Mouse (Mus musculus) layer of hippocampus, adult 18-20 months (tissue): ENCODE data around the gene 4930451I11Rik. TPM values are rescaled to one million over a fixed set of nuclear protein-coding genes. Genes with fewer than 3 reads are reported as not detected.

Experiments
- DNase-seq, 2 experiments: peaks; one replicate each; pipeline ENCODE4 v3.0.0; 2022; ENCODE audit warnings: low spot score in 2 of 2
- total RNA-seq, 2 experiments: library from RNA; stranded (reverse); gene quantifications; 2 replicates each; pipeline ENCODE4 v1.2.3; 2021

Gene 4930451I11Rik
- total RNA-seq, 2 experiments from 2014 or later: not detected

DNA sequence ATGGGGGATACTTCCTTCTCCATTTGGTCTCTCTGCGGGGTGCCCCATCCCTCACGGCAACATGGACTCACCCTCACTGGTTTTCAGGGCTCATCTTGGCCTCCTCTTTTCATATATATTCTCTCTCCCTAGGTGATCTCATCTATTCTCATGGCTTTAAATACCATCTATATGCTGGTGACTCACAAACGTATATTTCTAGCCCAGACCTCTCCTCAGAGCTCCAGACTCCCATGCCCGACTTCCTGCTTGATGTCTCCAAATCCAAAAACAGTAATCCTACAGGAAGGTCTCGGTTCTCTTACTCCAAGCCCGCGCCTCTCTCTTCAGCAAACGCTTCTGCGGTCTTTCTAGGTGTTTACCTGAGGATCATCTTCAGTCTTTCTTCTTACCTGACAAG lies 11.8 kb upstream of the 4930451I11Rik start:
- DNase-seq: no peak

GRCm38 (mm10) chr7:126833294-126833693 lies 1.9 kb upstream of the 4930451I11Rik start:
- no peak for DNase-seq

DNA sequence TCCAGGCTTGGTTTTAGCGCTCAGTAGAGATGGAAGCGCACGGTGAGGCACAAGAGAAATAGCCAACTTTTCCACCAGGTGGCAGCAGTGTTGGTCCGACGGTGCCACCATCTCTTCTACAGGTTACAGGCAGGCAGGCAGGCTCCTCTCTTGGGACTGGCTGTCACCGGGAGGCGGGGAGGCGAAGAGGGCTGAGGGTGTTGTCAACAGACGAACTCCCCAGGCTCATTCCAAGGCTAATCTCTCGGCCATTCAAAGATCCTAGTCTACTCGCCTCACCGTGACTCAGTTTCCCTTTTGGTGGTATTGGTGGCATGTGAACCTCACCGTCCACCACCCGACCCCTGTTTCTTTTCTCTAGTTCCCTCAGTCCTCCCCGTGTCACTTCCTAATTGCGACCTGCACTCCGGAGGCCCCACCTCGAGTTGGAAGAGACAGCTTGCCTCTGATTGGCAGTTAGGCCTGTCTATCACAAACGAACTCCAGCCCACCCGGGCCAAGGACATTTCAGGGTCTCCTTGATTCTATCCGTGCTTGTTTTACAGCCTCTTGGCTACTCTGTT lies 678 bp upstream of the 4930451I11Rik start:
- peak; percentile 72 to 86 for DNase-seq

GRCm38 (mm10) chr7:126825952-126826351 lies 5.5 kb downstream of the 4930451I11Rik start:
- DNase-seq: no peak

DNA sequence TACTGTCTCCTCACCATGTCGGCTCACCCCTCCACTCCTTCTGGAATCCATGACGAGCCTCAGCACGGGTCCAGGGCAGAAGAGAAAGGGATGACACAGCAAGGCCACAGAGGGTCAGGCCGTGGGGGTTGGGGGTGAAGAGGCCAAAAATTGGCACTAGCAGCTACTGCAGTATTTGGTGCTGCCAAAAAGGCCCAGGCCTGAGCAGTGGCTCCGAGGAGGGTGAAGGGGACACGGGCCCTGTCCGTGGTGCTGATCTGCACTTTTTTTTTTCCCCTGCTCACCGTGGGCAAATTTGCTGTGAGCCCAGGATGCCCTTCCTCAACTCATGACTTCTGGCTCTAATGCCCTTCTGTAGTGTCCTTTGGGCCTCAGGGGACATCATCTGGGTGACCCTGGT lies 6.0 kb downstream of the 4930451I11Rik start:
- DNase-seq: no peak

- DNase-seq: no peak
Measured at GRCm38 (mm10) chr7:126823940-126824339, 7.5 kb downstream of the 4930451I11Rik start.

DNA sequence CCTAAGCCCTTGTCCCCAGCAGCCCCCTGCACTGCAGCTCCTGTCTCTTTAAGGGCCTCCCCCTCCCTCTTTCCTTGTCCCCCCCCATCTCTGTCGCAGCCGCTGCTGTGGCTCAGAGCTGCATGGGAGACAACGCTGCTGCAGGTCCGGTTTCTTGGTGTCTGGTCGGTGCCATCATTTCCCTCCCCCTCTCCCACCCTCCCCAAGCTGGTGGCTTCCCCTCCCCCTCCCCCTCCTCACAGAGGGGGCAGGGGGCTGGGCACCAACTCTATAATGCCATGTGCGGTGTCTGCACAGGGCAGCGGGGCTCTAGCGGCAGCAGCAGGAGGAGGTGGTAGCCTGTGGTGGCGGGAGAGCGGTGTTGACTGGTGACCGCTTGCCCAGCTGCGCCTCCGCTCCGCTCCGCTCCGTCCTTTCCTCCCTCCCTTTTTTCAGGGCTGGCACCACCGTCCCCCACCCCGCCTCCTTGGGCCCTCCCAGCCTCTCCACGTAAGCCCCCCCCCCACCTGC lies 8.2 kb downstream of the 4930451I11Rik start:
- no peak for DNase-seq

- no peak for DNase-seq
Measured at GRCm38 (mm10) chr7:126822741-126823140, 8.7 kb downstream of the 4930451I11Rik start.

DNA sequence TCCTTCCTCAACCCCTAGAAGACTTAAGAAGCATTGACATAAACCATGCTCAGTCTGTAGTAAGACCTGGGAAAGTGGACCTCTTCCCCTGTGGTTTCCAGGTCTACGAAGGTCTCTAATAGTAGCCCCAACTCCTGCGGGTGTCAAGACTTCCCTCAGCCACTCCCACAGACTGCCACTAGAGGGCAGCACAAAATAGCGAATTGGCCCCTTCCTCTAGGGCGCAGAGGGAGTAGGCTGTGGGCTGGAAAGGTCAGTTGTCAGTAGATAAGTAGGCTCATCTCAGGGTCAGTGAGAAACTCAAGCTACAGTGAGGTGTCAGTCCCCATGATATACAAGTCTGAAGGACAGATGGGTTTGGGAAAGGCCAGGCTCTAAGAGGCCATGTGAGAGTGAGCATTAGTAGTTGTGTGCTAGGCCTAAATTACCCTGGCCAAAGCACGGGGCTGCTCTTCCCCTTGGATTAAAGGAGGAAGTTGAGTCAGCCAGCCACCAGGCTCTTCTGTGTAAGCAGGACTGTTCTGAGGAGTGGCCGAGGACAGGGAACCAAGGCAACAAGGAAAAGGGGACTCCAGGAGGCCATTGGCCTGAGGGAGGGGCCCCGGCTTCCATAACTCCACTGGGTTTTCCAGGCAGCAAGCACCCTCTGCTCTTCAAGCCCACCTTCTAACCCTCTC lies 9.5 kb downstream of the 4930451I11Rik start:
- peak; percentile 56 to 85 for DNase-seq

GRCm38 (mm10) chr7:126818818-126819217 lies 12.6 kb downstream of the 4930451I11Rik start:
- DNase-seq: no peak

GRCm38 (mm10) chr7:126817595-126817994 lies 13.8 kb downstream of the 4930451I11Rik start:
- no peak for DNase-seq

DNA sequence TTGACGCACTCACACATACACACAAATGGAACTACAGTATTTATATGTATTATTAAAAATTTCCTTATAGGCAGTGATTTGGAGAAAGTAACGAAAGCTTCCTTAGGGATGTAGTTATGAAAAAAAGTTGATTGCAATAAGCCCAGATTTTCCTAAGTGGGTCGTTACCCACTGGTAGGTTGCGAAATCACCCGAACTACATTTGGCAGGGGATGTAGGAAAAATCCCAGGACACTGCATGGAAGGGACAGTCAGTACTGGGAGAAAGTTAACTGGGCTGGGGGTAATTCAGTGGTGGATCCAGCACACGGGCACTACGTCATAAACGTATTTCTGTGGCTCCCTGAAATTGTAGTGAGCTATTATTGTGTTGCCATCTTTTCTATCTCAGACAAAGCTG lies 14.9 kb downstream of the 4930451I11Rik start:
- DNase-seq: no peak

DNA sequence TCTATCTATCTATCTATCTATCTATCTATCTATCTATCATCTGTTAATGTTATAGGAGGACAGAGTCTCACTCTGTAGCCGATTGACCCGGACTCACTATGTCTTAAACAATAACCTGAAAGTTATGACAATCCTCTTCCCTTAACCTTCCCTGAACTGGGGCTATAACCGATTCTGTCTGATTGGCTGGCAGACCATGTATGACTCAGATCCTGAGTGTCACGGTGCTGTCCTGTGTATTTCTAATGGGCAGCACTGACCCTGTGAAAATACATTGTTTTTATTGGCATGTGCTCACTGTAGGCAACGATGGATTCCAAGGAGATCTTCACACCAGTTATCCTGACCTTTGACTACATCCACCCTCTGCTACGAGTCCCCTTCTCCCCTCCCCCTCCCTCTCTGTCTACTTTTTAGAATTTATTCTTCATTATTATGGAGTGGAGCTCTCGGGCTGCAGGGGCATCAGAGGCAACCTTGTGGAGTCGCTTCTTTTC lies 15.7 kb downstream of the 4930451I11Rik start:
- no peak for DNase-seq

DNA sequence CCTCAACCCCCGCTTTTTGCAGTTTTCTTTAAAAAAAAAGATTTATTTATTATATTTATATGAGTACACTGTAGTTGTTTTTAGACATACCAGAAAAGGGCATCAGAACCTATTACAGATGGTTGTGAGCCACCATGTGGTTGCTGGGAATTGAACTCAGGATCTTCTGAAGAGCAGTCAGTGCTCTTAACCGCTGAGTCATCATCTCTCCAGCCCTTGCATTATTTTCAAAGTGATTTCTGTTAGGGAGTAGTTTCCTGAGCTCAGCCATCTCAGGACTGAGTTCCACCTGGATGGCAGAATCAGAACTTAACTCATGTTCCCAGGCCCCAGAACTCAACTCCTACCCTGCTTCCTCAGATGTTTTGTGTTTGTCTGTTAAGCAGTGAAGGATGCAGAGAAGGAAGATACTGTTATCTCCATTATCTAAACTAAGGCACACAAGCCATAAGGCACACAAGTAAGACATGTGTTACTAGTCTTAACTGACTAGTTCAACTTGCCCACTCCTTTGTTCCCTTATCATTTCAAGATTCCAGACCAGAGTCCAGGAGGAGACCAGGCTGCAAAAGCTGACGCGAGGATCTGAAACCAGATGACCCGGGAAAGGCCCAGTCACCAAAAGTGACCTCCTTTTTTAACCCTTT lies 21.6 kb downstream of the 4930451I11Rik start:
- DNase-seq: no peak

DNA sequence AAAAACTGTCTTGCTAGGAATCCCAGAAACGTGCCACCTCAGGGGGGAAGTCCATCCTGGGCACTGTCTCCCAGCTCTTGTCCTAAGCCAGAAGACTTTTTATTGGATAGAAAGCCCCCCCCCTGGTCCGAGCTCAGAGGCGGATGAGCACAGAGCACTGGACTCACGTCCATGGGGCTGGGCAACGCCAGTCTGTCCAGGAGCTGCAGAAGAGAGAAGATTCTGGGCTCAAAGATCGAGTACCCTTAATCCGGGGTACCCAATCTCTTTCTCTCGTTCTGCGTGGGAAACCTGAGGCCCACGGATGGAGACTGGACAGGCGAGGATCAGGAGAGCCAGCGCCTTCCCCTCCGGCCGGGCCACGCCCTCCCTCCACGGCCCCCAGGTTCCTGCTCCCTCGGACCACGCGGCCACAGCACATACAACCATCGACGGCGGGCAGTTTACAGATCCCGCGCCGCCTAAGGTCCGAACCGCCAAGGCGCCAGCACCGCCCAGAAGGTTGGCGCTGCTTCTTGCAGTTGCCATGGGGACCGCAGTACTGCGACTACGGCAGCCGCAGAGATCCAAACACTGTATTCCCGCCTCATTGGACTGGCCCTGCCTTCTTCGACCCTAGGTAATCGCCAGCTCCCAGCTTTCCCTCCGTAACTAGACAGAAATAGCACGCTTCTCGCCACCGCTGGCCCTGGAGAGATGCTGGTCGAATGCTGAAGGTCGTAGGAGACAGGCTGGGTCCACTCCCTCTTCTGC lies 22.6 kb downstream of the 4930451I11Rik start:
- peak; percentile 90 to 95 for DNase-seq

- DNase-seq: no peak
Measured at GRCm38 (mm10) chr7:126807405-126807804, 24.0 kb downstream of the 4930451I11Rik start.

DNA sequence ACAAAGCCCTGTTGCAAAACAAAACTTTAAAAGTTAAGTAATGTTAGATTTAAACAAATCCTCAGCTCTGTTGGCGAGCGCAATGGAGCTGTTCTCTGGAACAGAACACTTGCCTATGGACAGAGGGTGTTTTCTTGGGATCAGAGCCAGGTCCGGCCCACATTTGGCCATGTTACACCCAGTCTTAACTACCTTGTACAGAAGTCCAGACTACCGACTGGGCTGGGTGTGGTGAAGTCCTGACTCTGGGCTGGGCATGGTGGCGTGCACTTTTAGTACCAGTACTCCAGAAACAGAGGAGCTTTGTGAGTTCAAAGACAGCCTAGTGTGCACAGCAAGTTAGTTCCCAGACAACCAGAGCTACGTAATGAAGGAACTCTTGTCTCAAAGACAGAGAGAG lies 24.5 kb downstream of the 4930451I11Rik start:
- no peak for DNase-seq

DNA sequence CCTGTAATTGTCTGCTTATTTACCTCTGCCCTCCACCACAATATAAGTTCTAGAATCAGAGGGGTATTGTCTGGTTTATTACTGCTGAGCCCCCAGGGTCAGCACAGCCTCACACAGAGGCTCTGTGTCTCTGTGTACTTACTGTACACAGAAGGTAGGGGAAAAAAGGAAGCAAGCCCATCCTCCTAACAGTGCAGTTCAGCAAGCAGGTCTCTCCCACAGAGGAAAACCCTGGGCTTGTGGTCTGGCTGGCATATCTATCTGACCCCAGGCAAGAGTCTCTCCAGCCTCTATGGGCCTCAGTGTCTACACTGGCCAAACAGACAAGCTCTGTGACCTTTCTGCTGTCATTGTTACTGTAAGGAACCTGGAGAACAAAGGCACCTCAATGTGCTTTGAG lies 27.7 kb downstream of the 4930451I11Rik start:
- DNase-seq: no peak

DNA sequence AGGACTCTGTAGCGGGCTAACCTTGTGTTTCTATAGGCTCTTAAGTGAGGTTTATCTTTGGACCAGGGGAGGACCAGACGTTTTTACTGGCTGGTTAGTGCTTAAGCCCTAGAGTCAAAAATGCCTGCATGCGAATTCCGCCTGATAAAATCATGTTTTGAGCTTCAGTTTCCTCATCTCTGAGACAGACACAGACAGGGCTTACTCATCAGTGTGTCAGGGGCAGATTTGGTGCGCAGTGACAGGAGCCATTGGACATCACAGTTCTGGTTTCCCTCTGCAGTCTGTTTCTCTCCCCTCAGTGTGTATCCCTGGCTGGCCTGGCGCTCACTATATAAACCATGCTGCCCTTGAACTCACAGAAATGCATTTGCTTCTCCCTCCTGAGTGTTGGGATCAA lies 28.3 kb downstream of the 4930451I11Rik start:
- no peak for DNase-seq

DNA sequence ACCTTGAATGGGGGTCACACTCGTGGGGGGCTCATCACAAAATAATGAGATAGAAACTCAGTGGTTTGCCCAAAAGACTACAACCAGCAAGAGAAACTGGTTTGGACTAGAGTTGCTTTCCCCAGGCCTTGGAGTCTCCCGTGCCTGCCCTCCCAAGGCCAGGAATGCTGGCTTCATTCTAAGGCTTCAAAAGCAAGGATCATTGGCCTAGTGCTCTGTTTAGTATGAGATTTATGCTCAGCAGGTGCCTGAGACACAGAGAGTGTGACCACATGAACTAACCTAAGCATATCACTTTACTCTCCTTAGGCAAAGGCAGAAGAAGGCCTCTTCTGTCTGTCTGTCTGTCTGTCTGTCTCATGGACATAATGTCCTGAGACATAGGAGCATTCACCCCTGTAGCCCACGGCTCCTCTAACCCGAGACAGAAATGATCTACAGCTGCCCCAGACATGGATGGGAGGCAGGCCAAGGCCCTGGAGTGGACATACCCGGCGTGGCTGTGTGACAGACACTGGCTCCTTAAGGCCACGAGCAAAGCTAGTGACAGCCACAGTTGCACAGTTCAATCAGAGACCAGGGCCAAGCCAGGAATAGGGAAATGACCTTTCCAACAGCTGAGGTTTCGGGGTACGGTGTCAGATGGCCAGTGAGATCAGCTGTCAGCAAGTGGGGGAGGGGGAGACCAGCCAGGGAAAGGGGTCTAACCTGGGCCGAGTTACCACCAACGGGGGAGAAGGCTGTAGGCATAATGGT lies 29.1 kb downstream of the 4930451I11Rik start:
- DNase-seq: no peak

GRCm38 (mm10) chr7:126801057-126801422 lies 30.4 kb downstream of the 4930451I11Rik start:
- no peak for DNase-seq
